Mouse (Mus musculus) cortical plate, adult 2 months (tissue): ENCODE data around the gene Ccdc138.

Experiments
- CTCF ChIP-seq: fragments of 200-500 bp; IDR thresholded peaks from 2 replicates; pipeline ENCODE4 v1.5.1; 2011; ENCODE audit warnings: mild to moderate bottlenecking, control low read depth, low read length; ENCODE audit not compliant: insufficient read depth; ENCODE audit errors: extremely low read depth
- POLR2A ChIP-seq: fragments of 200-500 bp; IDR thresholded peaks from 2 replicates; pipeline ENCODE4 v1.6.1; 2011; ENCODE audit warnings: mild to moderate bottlenecking, low read length, control low read depth; ENCODE audit not compliant: insufficient read depth; ENCODE audit errors: extremely low read depth

DNA sequence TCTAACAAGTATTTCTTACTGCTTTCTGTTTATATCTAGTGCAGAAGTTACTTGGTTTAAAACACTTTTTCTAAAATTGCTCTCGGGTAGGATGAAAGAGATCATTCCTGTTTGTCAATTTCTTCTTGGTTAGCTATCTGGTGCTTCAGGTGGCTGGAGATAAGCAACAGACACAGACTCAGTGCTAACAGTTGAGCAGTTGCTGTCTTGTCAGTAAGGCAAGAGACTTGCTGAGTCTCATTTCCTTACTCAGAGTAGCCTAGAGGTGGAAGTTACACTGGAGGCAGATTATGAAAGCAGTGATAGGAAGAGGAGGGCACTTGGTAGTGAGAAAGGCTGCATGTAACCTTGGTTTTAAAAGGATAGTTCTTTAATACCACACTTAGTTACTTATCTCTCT is 45.6 kb upstream of the Ccdc138 start:
- TF ChIP-seq POLR2A: no peak
- no peak for TF ChIP-seq CTCF
